Mouse (Mus musculus) G1E (cell line): ENCODE results near the gene Aldh4a1. TPM values are rescaled to one million over a fixed set of nuclear protein-coding genes. Genes with fewer than 3 reads are reported as not detected.

Source experiments
- ATAC-seq: 2 replicates; pipeline ENCODE4 v1.8.0; 2016; ENCODE audit warnings: mild to moderate bottlenecking; ENCODE audit not compliant: insufficient number of reproducible peaks, poor library complexity, low FRiP score, severe bottlenecking; ENCODE audit errors: extremely low read depth
- DNase-seq: peaks from one replicate; pipeline ENCODE4 v3.0.0; 2012; ENCODE audit warnings: low spot score
- H3K27me3 ChIP-seq: 2 replicates; pipeline ENCODE4 v1.6.1; 2012; ENCODE audit warnings: mild to moderate bottlenecking, low read length, inconsistent platforms; ENCODE audit not compliant: insufficient read depth
- H3K36me3 ChIP-seq: replicated peaks from 2 replicates; pipeline ENCODE3; 2012; ENCODE audit warnings: mild to moderate bottlenecking, inconsistent platforms
- H3K4me1 ChIP-seq: 2 replicates; pipeline ENCODE4 v1.6.1; 2012; ENCODE audit warnings: low read depth, low read length, inconsistent platforms, mixed read lengths; ENCODE audit not compliant: insufficient read depth
- H3K4me3 ChIP-seq: 2 replicates; pipeline ENCODE4 v1.5.1; 2012; ENCODE audit warnings: low read depth, mild to moderate bottlenecking, inconsistent platforms, low read length, moderate library complexity, mixed read lengths
- H3K9me3 ChIP-seq: replicated peaks from 2 replicates; pipeline ENCODE4 v1.6.1; 2012; ENCODE audit warnings: inconsistent platforms
- CTCF ChIP-seq: IDR thresholded peaks from 2 replicates; pipeline ENCODE4 v1.5.1; 2012; ENCODE audit warnings: low read depth, low read length, inconsistent platforms, mixed read lengths
- GATA1 ChIP-seq: IDR thresholded peaks from 2 replicates; pipeline ENCODE4 v1.6.1; 2012; ENCODE audit warnings: borderline replicate concordance, low read length, inconsistent platforms, mixed read lengths
- GATA2 ChIP-seq: IDR thresholded peaks from 2 replicates; pipeline ENCODE4 v1.6.1; 2012; ENCODE audit warnings: low read depth, low read length, inconsistent platforms, borderline replicate concordance
- POLR2AphosphoS5 ChIP-seq: IDR thresholded peaks from 2 replicates; pipeline ENCODE4 v1.6.1; 2012; ENCODE audit warnings: low read depth, low read length, inconsistent platforms; ENCODE audit not compliant: insufficient replicate concordance
- TAL1 ChIP-seq: conservative IDR thresholded peaks from 2 replicates; pipeline ENCODE4 v1.6.1; 2012; ENCODE audit warnings: low read depth, low read length, inconsistent platforms, mixed read lengths
- polyA plus RNA-seq: library from polyadenylated mRNA; stranded (reverse); fragments of >175 nt; gene quantifications from 2 replicates; pipeline ENCODE4 v1.2.3, GENCODE M21; 2012
- total RNA-seq, 2 experiments: library from RNA; stranded (forward) in 1 of 2; stranded (reverse) in 1 of 2; fragments of 200-1000 nt in 1 of 2; fragments of >200 nt in 1 of 2; fragmentation: Nextera tagmentation in 1 of 2; gene quantifications; 2 replicates each; pipeline ENCODE4 v1.2.3; 2014 to 2017

The Aldh4a1 gene
- total and polyA plus RNA-seq, 3 experiments = 13.3 to 44.1 (median 17.7) TPM

DNA sequence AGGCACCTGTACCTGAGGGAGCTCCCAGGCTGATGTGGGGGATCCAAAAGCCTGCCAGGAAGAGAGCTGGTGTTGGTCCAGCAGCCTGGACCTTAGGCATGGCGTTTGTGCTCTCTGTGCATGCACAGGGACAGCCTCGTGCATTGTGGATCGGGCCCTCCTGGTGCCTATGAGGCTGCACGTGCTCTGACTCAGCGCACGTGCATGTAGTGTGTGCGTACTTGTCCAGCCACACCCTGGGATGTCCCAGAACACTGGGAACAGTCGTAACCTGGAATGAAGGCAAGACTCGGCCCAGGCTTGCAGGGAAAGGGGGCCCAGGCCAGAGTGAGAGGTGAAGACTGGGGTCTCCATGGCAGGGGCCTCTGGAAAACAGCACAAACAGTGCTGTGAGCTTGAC is 15.2 kb downstream of the Aldh4a1 start:
- H3K4me1 ChIP-seq = peaks cover 71% of the 10 kb centered on the region
- TF ChIP-seq GATA2 (no peak), TAL1 (no peak), POLR2AphosphoS5 (no peak)
- H3K27me3 ChIP-seq = no peaks in the 10 kb centered on the region

DNA sequence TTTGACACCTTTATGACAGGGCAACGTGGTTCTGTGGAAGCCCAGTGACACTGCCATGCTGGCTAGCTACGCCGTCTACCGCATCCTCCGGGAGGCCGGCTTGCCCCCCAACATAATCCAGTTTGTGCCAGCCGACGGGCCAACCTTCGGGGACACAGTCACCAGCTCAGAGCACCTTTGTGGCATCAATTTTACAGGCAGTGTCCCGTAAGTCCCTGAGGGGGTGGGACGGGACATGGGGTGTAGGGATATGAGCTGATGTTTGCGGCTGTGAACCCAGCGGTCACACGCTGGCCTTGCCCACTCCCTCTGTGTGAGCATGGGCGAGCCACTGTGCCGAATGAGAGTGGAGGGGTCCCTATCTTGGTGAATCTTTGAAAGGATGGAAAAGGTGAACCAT is 15.7 kb downstream of the Aldh4a1 start:
- peak overlapping the region; percentile 73 for H3K4me3 ChIP-seq
- H3K27me3 ChIP-seq = no peaks in the 10 kb centered on the region
- ATAC-seq (no peak), DNase-seq (no peak)
- peaks cover 75% of the 10 kb centered on the region for H3K4me1 ChIP-seq
- TF ChIP-seq GATA2 = no peak
- no peak for TF ChIP-seq GATA1
- no peak for TF ChIP-seq TAL1
- no peak for TF ChIP-seq CTCF
- TF ChIP-seq POLR2AphosphoS5 = no peak
- H3K36me3 ChIP-seq = peaks cover 80% of the 10 kb centered on the region
- no peaks in the 10 kb centered on the region for H3K9me3 ChIP-seq

More for the DNA sequence above, 15.2 kb downstream of the Aldh4a1 start:
- ATAC-seq (no peak), DNase-seq (no peak)
- H3K9me3 ChIP-seq = no peaks in the 10 kb centered on the region
- H3K36me3 ChIP-seq = peaks cover 75% of the 10 kb centered on the region
- peak overlapping the region; percentile 73; the same call in 1 of the 2 replicates for H3K4me3 ChIP-seq

- Histone ChIP-seq H3K36me3 (peaks cover 81% of the 10 kb centered on the region), H3K4me3 (peak overlapping the region; percentile 73), H3K9me3 (no peaks in the 10 kb centered on the region), H3K27me3 (no peaks in the 10 kb centered on the region), H3K4me1 (peaks cover 84% of the 10 kb centered on the region)
- ATAC-seq (peak; percentile 48), DNase-seq (peak; percentile 71)
- TF ChIP-seq TAL1 (no peak), GATA1 (no peak), GATA2 (no peak), POLR2AphosphoS5 (no peak; the same call in 1 of the 2 replicates), CTCF (no peak)
These were observed 17.1 kb downstream of the Aldh4a1 start for GRCm38 (mm10) chr4:139639801-139640200.

DNA sequence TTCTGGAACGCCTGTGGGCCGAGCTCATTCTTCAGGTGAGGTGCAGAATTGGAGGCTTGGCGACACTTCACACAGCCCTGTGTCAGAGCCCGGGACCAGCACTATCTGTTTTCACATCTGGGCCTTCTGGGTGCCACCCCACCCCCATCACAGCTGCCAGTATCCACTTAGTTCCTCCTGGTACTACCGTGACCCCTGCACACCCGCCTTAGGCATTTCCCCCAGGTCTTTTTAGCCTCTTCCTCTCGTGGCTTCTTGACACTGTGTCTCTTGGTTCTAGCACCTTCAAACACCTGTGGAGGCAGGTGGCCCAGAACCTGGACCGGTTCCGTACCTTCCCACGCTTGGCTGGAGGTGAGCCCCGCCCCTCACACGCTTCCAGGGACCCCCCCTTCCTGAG is 17.7 kb downstream of the Aldh4a1 start:
- Histone ChIP-seq H3K36me3 (peaks cover 81% of the 10 kb centered on the region), H3K4me3 (peak overlapping the region; percentile 73), H3K9me3 (no peaks in the 10 kb centered on the region), H3K27me3 (no peaks in the 10 kb centered on the region), H3K4me1 (peaks cover 84% of the 10 kb centered on the region)
- peak; percentile 79 for DNase-seq
- ATAC-seq = peak; percentile 42
- no peak for TF ChIP-seq GATA2
- peak; percentile 63 for TF ChIP-seq TAL1

DNA sequence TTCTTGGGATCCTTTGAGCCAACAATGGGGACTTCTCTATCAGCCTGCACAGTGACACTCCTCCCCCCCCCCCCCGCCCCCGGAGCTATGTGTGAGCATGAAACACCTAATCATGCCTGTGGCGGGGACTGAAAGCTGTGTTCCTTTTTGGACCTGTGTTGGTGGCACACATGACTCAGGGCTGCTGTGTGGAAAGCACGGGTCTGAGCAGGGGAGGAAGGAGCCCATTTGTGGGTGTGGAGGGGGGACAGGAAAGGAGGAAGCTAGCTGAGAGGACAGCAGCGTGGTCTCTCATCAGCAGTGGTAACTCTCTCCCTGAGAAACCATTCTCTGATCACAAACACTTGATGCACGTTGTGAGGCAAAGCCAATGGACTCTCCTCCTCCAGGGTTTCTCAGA is 18.1 kb downstream of the Aldh4a1 start:
- DNase-seq = peak; percentile 71
- Histone ChIP-seq H3K9me3 (no peaks in the 10 kb centered on the region), H3K4me1 (peaks cover 83% of the 10 kb centered on the region), H3K36me3 (peaks cover 81% of the 10 kb centered on the region), H3K4me3 (peak overlapping the region; percentile 73), H3K27me3 (no peaks in the 10 kb centered on the region)
- TF ChIP-seq GATA2 = no peak
- TF ChIP-seq POLR2AphosphoS5 = no peak
- no peak for TF ChIP-seq TAL1
- no peak for TF ChIP-seq CTCF
- TF ChIP-seq GATA1 = no peak
- ATAC-seq = peak; percentile 2; the same call in 1 of the 2 replicates

DNA sequence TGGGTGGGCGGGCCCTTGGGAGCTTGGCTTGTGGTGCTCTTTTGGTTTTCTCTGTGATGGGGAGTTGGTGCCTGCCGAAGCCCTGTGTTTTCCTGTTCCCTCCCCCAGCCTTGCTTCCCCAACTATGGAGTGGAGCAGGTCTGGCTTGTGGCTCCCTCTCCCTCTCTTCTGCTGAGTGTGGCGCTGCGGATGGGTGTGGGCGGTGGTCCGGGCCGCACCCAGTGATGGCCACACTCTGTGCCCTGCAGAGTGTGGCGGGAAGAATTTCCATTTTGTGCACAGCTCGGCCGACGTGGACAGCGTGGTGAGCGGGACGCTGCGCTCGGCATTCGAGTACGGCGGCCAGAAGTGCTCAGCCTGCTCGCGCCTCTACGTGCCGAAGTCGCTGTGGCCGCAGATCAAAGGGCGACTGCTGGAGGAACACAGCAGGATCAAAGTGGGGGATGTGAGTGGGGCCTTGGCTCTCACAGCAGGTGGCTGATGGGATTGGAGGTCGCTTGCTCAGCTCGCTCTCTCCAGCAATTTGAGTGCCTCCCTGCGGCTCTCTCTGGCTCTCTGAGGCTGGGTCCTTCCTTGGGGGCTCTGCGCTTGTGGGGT is 19.3 kb downstream of the Aldh4a1 start:
- H3K36me3 ChIP-seq = peaks cover 81% of the 10 kb centered on the region

More for the DNA sequence above, 19.3 kb downstream of the Aldh4a1 start:
- Histone ChIP-seq H3K4me1 (peaks cover 78% of the 10 kb centered on the region), H3K9me3 (no peaks in the 10 kb centered on the region), H3K27me3 (no peaks in the 10 kb centered on the region), H3K4me3 (peak overlapping the region; percentile 73; the same call in 1 of the 2 replicates)
- no peak for DNase-seq
- TF ChIP-seq TAL1 (no peak), CTCF (no peak), GATA2 (no peak), GATA1 (no peak), POLR2AphosphoS5 (no peak)
- ATAC-seq = no peak
